Mouse (Mus musculus): ENCODE results near the gene Ddx41. TPM values are rescaled to one million over a fixed set of nuclear protein-coding genes. Genes with fewer than 3 reads are reported as not detected.

Ddx41 gene
- total and polyA plus RNA-seq, 3 experiments = 59.1 to 101 (median 60.8) TPM

DNA sequence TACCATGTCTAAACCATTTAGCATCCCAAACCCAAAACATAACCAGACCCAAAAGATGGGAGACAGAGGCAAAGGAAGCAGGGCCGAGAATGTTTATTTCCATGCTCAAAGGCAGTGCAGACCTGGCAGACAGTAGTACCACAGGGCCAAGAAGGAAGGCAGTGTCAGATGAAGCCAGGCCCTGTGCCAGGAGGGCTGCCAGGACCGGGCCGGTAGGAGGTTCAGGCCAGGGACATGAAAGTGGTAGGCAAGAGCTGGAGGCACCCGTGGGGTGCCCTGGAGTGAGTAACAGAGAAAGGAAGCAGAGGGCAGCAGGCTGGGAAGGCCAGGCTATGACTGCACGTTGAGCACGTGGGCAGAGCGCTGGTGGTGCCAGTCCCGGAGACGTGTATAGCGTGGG is 29.8 kb downstream of the Ddx41 start:
- TF ChIP-seq CTCF (IDR thresholded peaks at IDR 0.05; ENCODE audit: low read depth, low read length) (no peak), TAL1 (conservative IDR thresholded peaks at IDR 0.05; ENCODE audit: low read depth, low read length) (no peak), GATA1 (IDR thresholded peaks at IDR 0.05; ENCODE audit: borderline replicate concordance, low read length) (no peak), GATA2 (IDR thresholded peaks at IDR 0.05; ENCODE audit: borderline replicate concordance, low read depth, low read length) (no peak), POLR2AphosphoS5 (IDR thresholded peaks at IDR 0.05; ENCODE audit: insufficient replicate concordance, low read depth, low read length) (no peak)
- no peak for ATAC-seq (ENCODE audit: extremely low read depth, insufficient number of reproducible peaks, low FRiP score, poor library complexity, severe bottlenecking)
- H3K36me3 ChIP-seq (replicated peaks) = peaks cover 94% of the 10 kb centered on the region

DNA sequence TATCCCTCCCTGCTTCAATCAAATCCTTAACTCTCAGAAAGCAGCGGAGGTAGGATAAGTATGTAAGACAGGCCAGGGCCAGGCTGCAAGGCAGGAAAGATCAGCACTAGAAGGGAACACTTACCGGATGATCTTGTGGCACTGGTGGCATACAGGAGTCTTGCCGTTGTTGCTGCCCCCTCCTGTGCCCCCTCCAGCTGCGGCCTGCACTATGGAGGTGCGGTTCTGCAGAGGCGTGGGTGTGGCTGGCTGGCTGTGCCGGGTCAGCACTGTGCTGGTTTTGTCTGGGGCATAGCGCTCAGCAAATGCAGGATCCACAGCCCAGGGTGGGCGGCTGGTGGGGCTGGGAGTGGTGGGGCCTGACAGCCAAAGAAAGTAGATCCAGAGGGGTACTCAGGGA is 30.6 kb downstream of the Ddx41 start:
- Histone ChIP-seq H3K9me3 (replicated peaks) (no peaks in the 10 kb centered on the region), H3K4me1 (ENCODE audit: insufficient read depth, low read depth, low read length) (peaks cover 22% of the 10 kb centered on the region), H3K27me3 (ENCODE audit: insufficient read depth, low read length) (no peaks in the 10 kb centered on the region), H3K36me3 (replicated peaks) (peaks cover 92% of the 10 kb centered on the region), H3K4me3 (ENCODE audit: low read depth, low read length) (no peak overlapping the region)
- TF ChIP-seq POLR2AphosphoS5 (IDR thresholded peaks at IDR 0.05; ENCODE audit: insufficient replicate concordance, low read depth, low read length) = no peak
- no peak for TF ChIP-seq CTCF (IDR thresholded peaks at IDR 0.05; ENCODE audit: low read depth, low read length)
- no peak for TF ChIP-seq GATA2 (IDR thresholded peaks at IDR 0.05; ENCODE audit: borderline replicate concordance, low read depth, low read length)
- TF ChIP-seq TAL1 (conservative IDR thresholded peaks at IDR 0.05; ENCODE audit: low read depth, low read length) = no peak
- TF ChIP-seq GATA1 (IDR thresholded peaks at IDR 0.05; ENCODE audit: borderline replicate concordance, low read length) = no peak
- ATAC-seq (ENCODE audit: extremely low read depth, insufficient number of reproducible peaks, low FRiP score, poor library complexity, severe bottlenecking) (no peak), DNase-seq (ENCODE audit: low spot score) (no peak)

More for the DNA sequence above, 29.8 kb downstream of the Ddx41 start:
- DNase-seq (ENCODE audit: low spot score) = no peak
- H3K27me3 ChIP-seq (ENCODE audit: insufficient read depth, low read length) = no peaks in the 10 kb centered on the region
- no peaks in the 10 kb centered on the region for H3K9me3 ChIP-seq (replicated peaks)
- peaks cover 31% of the 10 kb centered on the region for H3K4me1 ChIP-seq (ENCODE audit: insufficient read depth, low read depth, low read length)
- H3K4me3 ChIP-seq (ENCODE audit: low read depth, low read length) = no peak overlapping the region

DNA sequence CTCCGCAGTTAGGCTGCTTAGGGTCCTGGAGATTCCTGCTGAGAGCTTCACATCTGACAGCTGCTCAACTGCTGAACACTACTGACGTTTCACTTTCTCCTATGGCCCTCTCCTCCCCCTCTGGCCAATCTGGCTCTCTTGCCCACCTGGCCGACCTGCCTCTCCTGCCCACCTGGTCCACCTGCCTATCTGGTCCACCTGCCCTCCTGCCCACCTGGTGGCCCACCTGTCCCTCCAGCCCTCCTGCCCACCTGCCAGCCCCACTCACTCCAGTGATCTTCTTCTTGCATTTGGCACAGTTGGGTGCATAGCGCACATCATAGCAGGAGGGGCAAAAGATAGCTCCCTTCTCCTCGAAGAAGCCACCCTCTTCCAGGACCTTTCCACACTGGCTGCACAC is 32.1 kb downstream of the Ddx41 start:
- Histone ChIP-seq H3K27me3 (ENCODE audit: insufficient read depth, low read length) (no peaks in the 10 kb centered on the region), H3K4me1 (ENCODE audit: insufficient read depth, low read depth, low read length) (peaks cover 9% of the 10 kb centered on the region), H3K9me3 (replicated peaks) (no peaks in the 10 kb centered on the region), H3K36me3 (replicated peaks) (peaks cover 89% of the 10 kb centered on the region), H3K4me3 (ENCODE audit: low read depth, low read length) (no peak overlapping the region)
- TF ChIP-seq POLR2AphosphoS5 (IDR thresholded peaks at IDR 0.05; ENCODE audit: insufficient replicate concordance, low read depth, low read length) = no peak
- TF ChIP-seq CTCF (IDR thresholded peaks at IDR 0.05; ENCODE audit: low read depth, low read length) = no peak
- TF ChIP-seq TAL1 (conservative IDR thresholded peaks at IDR 0.05; ENCODE audit: low read depth, low read length) = no peak
- no peak for TF ChIP-seq GATA1 (IDR thresholded peaks at IDR 0.05; ENCODE audit: borderline replicate concordance, low read length)
- no peak for TF ChIP-seq GATA2 (IDR thresholded peaks at IDR 0.05; ENCODE audit: borderline replicate concordance, low read depth, low read length)
- no peak for DNase-seq (ENCODE audit: low spot score)
- ATAC-seq (ENCODE audit: extremely low read depth, insufficient number of reproducible peaks, low FRiP score, poor library complexity, severe bottlenecking) = no peak

DNA sequence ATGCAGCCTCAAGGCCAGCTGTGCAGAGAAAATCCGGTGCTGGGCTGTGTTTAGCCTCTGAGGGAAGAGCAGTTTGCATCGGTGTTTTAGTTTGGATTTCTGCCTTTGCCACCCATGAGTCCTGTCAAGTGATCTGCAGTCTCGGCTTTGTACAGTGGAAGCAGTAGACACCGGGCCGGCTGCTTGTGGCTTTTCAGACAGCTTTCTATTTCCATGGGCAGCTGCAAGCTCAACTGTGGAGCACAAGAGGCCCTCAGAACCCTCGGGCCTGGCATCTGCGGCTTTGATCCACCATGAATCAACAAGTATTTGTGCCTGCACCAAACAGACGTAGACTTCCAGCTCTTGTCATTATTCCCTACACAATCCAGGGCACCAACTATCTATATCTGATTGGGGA is 34.1 kb downstream of the Ddx41 start:
- no peaks in the 10 kb centered on the region for H3K9me3 ChIP-seq (replicated peaks)
- H3K27me3 ChIP-seq (ENCODE audit: insufficient read depth, low read length) = no peaks in the 10 kb centered on the region
- no peak for TF ChIP-seq GATA2 (IDR thresholded peaks at IDR 0.05; ENCODE audit: borderline replicate concordance, low read depth, low read length)
- no peak for TF ChIP-seq CTCF (IDR thresholded peaks at IDR 0.05; ENCODE audit: low read depth, low read length)
- no peak for TF ChIP-seq POLR2AphosphoS5 (IDR thresholded peaks at IDR 0.05; ENCODE audit: insufficient replicate concordance, low read depth, low read length)
- no peak for TF ChIP-seq GATA1 (IDR thresholded peaks at IDR 0.05; ENCODE audit: borderline replicate concordance, low read length)
- TF ChIP-seq TAL1 (conservative IDR thresholded peaks at IDR 0.05; ENCODE audit: low read depth, low read length) = no peak
- peaks cover 4% of the 10 kb centered on the region for H3K4me1 ChIP-seq (ENCODE audit: insufficient read depth, low read depth, low read length)
- ATAC-seq (ENCODE audit: extremely low read depth, insufficient number of reproducible peaks, low FRiP score, poor library complexity, severe bottlenecking) (no peak), DNase-seq (ENCODE audit: low spot score) (no peak)
- no peak overlapping the region for H3K4me3 ChIP-seq (ENCODE audit: low read depth, low read length)
- peaks cover 83% of the 10 kb centered on the region for H3K36me3 ChIP-seq (replicated peaks)

DNA sequence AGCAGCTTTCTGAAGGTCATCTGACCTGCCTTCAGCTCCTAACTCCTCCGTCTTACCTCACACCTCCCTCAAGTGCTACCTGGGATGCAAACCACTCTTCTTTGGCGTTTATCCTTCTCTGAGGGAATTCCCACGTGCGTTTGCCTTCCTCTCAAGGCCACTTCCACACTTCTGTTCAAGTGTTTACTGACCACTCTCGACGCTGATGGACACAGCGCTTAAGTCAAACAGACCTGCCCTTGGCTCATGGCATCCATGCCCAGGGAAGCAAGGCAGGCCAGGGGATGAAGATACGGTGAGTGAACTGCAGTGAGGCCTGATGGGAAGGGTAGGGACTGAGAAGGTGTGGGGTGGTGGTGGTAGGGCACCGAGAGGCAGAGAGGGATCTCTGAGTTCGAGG is 35.9 kb downstream of the Ddx41 start:
- Histone ChIP-seq H3K9me3 (replicated peaks) (no peaks in the 10 kb centered on the region), H3K36me3 (replicated peaks) (peaks cover 65% of the 10 kb centered on the region), H3K4me3 (ENCODE audit: low read depth, low read length) (no peak overlapping the region), H3K27me3 (ENCODE audit: insufficient read depth, low read length) (peaks cover 4% of the 10 kb centered on the region; the same call in 1 of the 2 replicates), H3K4me1 (ENCODE audit: insufficient read depth, low read depth, low read length) (peaks cover 2% of the 10 kb centered on the region; the same call in 1 of the 2 replicates)
- DNase-seq (ENCODE audit: low spot score) (no peak), ATAC-seq (ENCODE audit: extremely low read depth, insufficient number of reproducible peaks, low FRiP score, poor library complexity, severe bottlenecking) (no peak)
- no peak for TF ChIP-seq GATA2 (IDR thresholded peaks at IDR 0.05; ENCODE audit: borderline replicate concordance, low read depth, low read length)
- no peak for TF ChIP-seq CTCF (IDR thresholded peaks at IDR 0.05; ENCODE audit: low read depth, low read length)
- no peak for TF ChIP-seq POLR2AphosphoS5 (IDR thresholded peaks at IDR 0.05; ENCODE audit: insufficient replicate concordance, low read depth, low read length)
- TF ChIP-seq GATA1 (IDR thresholded peaks at IDR 0.05; ENCODE audit: borderline replicate concordance, low read length) = no peak

DNA sequence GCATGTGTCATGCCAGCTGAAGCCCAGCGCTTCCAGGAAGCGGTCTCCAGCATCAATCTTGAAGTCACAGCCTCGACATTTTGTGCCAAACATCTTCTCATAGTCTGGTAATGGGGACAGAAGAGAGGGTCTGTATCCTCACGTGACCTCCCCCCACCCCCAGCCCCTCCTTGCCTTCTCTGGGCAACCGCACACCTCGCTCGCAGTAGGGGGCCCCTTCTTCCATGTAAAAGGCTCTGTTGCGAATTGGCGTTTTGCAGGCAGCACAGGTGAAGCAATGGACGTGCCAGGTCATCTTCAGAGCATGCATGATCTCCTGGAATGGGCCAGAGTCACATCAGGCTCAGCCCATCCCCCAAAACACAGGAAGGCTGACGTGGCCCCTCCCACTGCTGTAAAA is 37.6 kb downstream of the Ddx41 start:
- TF ChIP-seq GATA1 (IDR thresholded peaks at IDR 0.05; ENCODE audit: borderline replicate concordance, low read length) (no peak), CTCF (IDR thresholded peaks at IDR 0.05; ENCODE audit: low read depth, low read length) (no peak), GATA2 (IDR thresholded peaks at IDR 0.05; ENCODE audit: borderline replicate concordance, low read depth, low read length) (no peak), TAL1 (conservative IDR thresholded peaks at IDR 0.05; ENCODE audit: low read depth, low read length) (no peak), POLR2AphosphoS5 (IDR thresholded peaks at IDR 0.05; ENCODE audit: insufficient replicate concordance, low read depth, low read length) (no peak)
- H3K9me3 ChIP-seq (replicated peaks) = no peaks in the 10 kb centered on the region
- no peak overlapping the region for H3K4me3 ChIP-seq (ENCODE audit: low read depth, low read length)
- DNase-seq (ENCODE audit: low spot score) (no peak), ATAC-seq (ENCODE audit: extremely low read depth, insufficient number of reproducible peaks, low FRiP score, poor library complexity, severe bottlenecking) (no peak)
- peaks cover 2% of the 10 kb centered on the region; the same call in 1 of the 2 replicates for H3K4me1 ChIP-seq (ENCODE audit: insufficient read depth, low read depth, low read length)
- peaks cover 49% of the 10 kb centered on the region for H3K36me3 ChIP-seq (replicated peaks)
- H3K27me3 ChIP-seq (ENCODE audit: insufficient read depth, low read length) = peaks cover 16% of the 10 kb centered on the region
